Mouse (Mus musculus) thymus, adult 2 months (tissue): Measurements from ENCODE around the gene Zfp292.

Source experiments
- CTCF ChIP-seq: fragments of 200-500 bp; IDR thresholded peaks from 2 replicates; pipeline ENCODE4 v1.5.1; 2012; ENCODE audit warnings: mild to moderate bottlenecking, control low read depth, low read length, moderate library complexity, borderline replicate concordance; ENCODE audit not compliant: control insufficient read depth, poor library complexity, insufficient read depth; ENCODE audit errors: extremely low read depth
- POLR2A ChIP-seq: fragments of 200-500 bp; IDR thresholded peaks from 2 replicates; pipeline ENCODE4 v1.6.1; 2012; ENCODE audit warnings: mild to moderate bottlenecking, low read length, control low read depth, moderate library complexity; ENCODE audit not compliant: control insufficient read depth, poor library complexity, insufficient read depth; ENCODE audit errors: extremely low read depth

DNA sequence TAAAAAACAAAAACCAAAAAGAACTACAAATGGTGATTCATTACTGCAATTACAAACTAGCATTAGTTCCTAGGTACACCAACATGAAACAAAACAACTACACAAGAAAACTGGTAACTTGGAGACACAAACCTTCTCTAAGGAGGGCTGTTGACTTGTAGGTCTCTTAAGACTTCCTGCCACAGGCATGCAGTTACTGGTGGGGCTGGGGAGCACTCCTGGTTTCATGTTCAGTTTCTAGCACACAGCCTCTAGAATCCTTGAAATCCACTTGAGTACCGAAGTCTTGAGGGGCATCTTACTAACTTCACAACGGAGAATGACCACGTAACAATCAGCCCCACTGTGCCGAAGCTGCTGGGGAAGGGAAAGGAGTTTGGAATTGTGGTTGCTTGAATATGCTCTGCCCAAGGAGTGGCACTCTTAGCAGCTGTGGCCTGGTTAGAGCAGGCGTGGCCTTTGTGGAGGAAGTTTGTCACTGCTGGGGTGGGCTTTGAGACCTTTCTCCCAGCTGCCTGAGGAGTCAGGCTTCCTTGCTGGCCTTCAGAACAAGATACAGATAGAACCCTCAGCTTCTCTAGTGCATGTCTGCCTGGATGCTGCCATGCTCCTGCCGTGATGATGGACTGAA, 35.0 kb downstream of the Zfp292 start:
- no peak for TF ChIP-seq POLR2A
- no peak for TF ChIP-seq CTCF
